Mouse (Mus musculus): ENCODE measurements at regions not wholly inside any gene's neighbourhood (a gene's known extent, or its start where the extent isn't known, plus 50 kb on each side); places are given as distances from the start of the nearest gene placed in this dataset.

GRCm38 (mm10) chr12:54519370-54519769, 137.0 kb downstream of the Sptssa start:
- TF ChIP-seq CTCF (IDR thresholded peaks at IDR 0.05) (no peak), EP300 (IDR thresholded peaks at IDR 0.05; ENCODE audit: insufficient read depth, low read depth, low read length) (no peak), POLR2A (IDR thresholded peaks at IDR 0.05; ENCODE audit: insufficient read depth, low read depth, low read length) (no peak)
